Mouse (Mus musculus) adrenal gland (tissue): Measurements from ENCODE around the gene Coq8a.

Experiments used
- intact Hi-C: fragments of 180-260 bp; cut with DNase I; formaldehyde crosslinking; loops from one replicate; pipeline ENCODE4 v1.15.1; 2025

The Coq8a gene

GRCm38 (mm10) chr1:180131402-180131801, 68.0 kb downstream of the Coq8a start:
- intact Hi-C loops, result no loop called here

GRCm38 (mm10) chr1:180128077-180128792, 71.2 kb downstream of the Coq8a start:
- intact Hi-C loops, result no loop called here

GRCm38 (mm10) chr1:180118233-180118632, 81.2 kb downstream of the Coq8a start:
- intact Hi-C loops, result loop anchor here (5.0 kb wide), 1 partner anchor 261 kb away; no protein-coding TSS in a partner anchor

- intact Hi-C loops, result loop anchor here (5.0 kb wide), 1 partner anchor 259 kb away; no protein-coding TSS in a partner anchor
These were observed 82.9 kb downstream of the Coq8a start for GRCm38 (mm10) chr1:180116525-180116924.
